Mouse (Mus musculus): Measurements from ENCODE around the gene Akr1c13.
"Not testable (repeated sequence)": the region's sequence is repeated elsewhere in the genome, so short reads cannot be mapped to it uniquely, and the experiment has no call there.

Gene Akr1c13

DNA sequence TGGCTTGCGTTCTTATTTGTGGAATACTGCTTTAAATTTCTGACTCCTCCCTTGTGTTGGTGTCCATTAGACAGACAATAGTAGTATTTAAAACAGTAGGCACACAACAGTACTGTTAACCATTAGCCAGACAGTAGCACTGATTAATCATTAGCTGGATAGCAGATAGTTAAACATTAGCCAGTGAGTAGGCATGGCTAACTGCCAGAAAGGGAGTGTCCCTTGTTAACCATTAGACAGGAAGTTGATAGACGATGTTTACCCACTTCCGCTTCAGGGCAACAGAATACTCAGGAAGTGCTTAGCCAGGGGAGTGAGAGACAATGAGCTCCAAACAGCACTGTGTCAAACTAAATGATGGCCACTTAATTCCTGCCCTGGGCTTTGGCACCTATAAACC lies at the start of gene Akr1c13:
TSS of gene Akr1c13 (plus strand) at position 247 of the 400 bp plus-strand sequence.
- no peak for ATAC-seq (ENCODE audit: low TSS enrichment)

DNA sequence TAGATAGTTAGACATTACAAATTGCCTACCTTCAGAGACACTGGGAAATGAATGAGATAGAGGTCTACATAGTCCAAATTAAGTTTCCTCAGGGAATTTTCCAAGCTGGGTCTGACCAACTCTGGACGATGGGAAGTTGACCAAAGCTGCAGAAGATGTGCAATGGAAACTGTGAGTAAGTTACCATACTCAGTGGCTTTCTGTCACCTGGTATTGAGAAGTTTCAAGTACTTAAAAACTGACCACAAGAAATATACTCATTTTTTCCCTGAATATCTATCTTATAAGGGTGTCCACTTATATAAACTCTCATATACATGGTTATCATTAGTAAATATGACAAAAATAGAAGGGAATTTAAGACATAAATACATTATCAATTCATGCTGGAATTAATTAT lies 46.7 kb upstream of the Akr1c13 start:
- no peak for ATAC-seq (ENCODE audit: low TSS enrichment)

- ATAC-seq (ENCODE audit: low TSS enrichment): peak; percentile 100
Observed at GRCm38 (mm10) chr13:4150518-4150917, 40.4 kb upstream of the Akr1c13 start, which contains the start of gene Akr1c18. Akr1c18 (minus strand) TSS chr13:4150654.

- ATAC-seq (ENCODE audit: low TSS enrichment): no peak
Observed at GRCm38 (mm10) chr13:4152908-4153307, 38.0 kb upstream of the Akr1c13 start.

GRCm38 (mm10) chr13:4153593-4153992 lies 37.4 kb upstream of the Akr1c13 start:
- no peak for ATAC-seq (ENCODE audit: low TSS enrichment)

DNA sequence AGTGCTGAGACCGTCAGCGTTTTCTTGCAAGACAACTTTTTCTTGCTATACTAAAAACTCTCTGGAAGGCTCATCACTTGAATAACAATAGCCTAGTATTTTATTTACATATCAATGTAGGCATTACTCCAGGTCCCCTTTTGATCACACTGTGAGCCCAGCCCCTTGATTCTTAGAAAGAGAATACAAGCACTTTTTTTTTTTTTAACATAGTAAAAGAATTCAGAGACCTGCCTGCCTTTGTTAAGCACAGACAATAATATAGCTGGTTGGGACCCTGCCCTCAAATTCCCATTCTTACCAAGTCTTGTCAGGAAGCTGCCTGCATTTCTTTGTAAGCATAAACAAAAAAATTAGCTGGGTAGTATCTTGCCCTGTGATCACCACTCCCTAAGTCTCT lies 35.7 kb upstream of the Akr1c13 start:
- no peak for ATAC-seq (ENCODE audit: low TSS enrichment)

GRCm38 (mm10) chr13:4168006-4168405 lies 22.9 kb upstream of the Akr1c13 start:
- ATAC-seq (ENCODE audit: low TSS enrichment): no peak

- no peak for ATAC-seq (ENCODE audit: low TSS enrichment)
Observed at GRCm38 (mm10) chr13:4172978-4173377, 18.0 kb upstream of the Akr1c13 start.

GRCm38 (mm10) chr13:4181321-4181720 lies 9.6 kb upstream of the Akr1c13 start:
- ATAC-seq (ENCODE audit: low TSS enrichment): not testable (repeated sequence)

DNA sequence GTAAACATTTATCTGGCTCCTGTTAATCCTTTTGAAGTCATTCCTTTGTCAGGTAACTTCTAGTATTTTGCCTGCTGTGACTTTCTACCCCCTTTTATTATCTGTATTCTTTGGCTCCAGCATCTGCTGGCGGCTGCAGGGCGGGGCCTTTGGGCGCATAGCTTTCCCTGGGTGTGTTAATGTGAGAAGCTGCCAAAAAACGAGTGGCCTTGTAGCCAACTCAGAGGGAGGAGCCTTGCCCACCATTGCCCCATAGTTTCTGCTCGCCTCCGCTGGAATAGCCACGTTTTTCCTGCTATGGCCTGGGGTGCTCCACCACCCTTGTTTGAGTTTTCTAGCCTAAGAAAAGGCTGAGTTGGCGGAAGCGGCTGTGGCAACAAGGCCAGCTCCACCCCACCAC lies 7.8 kb upstream of the Akr1c13 start:
- ATAC-seq (ENCODE audit: low TSS enrichment): no peak

DNA sequence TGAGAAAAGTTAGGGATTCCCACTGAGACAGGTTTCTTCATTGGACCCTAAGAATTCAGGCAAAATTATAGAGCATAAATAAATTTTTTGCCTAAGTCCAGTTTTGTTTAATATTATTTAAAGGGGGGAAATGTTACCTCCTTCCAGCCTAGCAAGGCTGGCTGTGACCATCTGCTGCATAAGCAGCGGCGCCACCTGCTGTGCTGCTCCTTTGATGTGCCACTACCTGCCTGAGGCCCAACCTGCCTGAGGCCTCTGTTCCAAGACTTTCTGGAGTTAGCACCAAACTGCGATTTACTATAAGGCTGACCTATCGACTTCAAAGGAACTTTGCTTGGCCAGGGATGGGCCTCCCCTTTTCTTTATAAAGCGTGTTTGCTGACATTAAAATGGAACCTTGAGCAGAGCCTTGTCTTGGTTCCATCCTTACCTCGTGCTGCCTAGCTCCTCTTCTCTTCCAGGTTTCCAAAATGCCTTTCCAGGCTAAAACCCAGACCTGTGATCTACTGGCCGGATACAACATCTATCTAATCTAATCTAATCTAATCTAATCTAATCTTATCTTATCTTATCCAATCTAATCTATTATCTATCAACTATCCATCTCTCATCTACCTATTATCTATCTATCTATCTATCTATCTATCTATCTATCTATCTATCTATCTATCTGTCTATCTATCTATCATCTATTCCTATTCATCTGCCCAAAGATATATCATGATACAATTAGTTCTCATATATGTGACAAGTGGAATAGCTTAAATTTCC lies 4.1 kb upstream of the Akr1c13 start:
- not testable (repeated sequence) for ATAC-seq (ENCODE audit: low TSS enrichment)

DNA sequence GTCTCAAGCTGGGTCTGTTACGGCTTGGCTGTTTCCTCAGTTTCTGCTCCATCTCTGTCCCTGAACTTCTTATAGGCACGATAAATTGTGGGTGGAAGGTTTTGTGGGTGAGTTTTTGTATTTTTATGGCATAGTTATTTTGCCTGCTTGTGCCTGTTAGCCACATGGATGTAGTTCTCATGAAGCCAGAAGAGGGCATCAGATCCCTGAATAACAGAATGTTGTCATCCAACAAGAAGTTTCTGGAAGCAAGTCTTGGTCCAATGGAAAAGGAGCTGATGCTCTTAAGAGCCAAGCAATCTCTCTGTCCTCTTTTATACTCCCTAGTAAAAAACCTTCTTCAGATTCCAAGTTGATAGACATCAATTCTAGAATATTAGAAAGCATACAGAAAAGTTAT lies 2.8 kb upstream of the Akr1c13 start:
- peak; percentile 64; the same call in 1 of the 2 replicates for ATAC-seq (ENCODE audit: low TSS enrichment)

GRCm38 (mm10) chr13:4192511-4192910 lies 1.6 kb downstream of the Akr1c13 start:
- ATAC-seq (ENCODE audit: low TSS enrichment): no peak

- ATAC-seq (ENCODE audit: low TSS enrichment): no peak
Observed at GRCm38 (mm10) chr13:4206147-4206903, 15.4 kb downstream of the Akr1c13 start.

- no peak for ATAC-seq (ENCODE audit: low TSS enrichment)
Observed at GRCm38 (mm10) chr13:4211560-4212299, 20.8 kb downstream of the Akr1c13 start.

DNA sequence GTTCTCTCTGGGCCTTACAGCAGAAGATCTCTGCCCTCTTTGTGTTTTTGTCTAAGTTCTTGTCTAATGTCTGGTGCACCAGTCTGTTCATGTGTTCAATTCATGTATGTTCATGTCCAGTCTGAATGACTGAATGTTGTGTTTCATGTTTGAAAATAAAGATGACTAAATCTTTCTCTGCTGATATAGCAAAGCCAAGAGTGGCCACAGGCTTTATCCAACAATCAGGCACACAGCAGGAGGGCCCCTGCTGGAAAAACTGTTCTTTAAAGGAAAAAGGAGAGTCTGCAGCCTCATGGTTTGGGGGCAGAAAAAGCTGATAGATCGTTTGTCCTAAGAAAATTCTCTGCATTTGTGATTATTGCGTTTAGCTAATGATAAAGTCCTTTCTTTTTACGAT lies 21.4 kb downstream of the Akr1c13 start:
- no peak for ATAC-seq (ENCODE audit: low TSS enrichment)

GRCm38 (mm10) chr13:4215496-4215895 lies 24.5 kb downstream of the Akr1c13 start:
- not testable (repeated sequence) for ATAC-seq (ENCODE audit: low TSS enrichment)

GRCm38 (mm10) chr13:4228441-4228840 lies 37.5 kb downstream of the Akr1c13 start, which contains the start of gene Akr1c19:
Akr1c19 (plus strand) TSS chr13:4228700.
- ATAC-seq (ENCODE audit: low TSS enrichment): no peak

GRCm38 (mm10) chr13:4230841-4231623 lies 40.1 kb downstream of the Akr1c13 start:
- ATAC-seq (ENCODE audit: low TSS enrichment): no peak

DNA sequence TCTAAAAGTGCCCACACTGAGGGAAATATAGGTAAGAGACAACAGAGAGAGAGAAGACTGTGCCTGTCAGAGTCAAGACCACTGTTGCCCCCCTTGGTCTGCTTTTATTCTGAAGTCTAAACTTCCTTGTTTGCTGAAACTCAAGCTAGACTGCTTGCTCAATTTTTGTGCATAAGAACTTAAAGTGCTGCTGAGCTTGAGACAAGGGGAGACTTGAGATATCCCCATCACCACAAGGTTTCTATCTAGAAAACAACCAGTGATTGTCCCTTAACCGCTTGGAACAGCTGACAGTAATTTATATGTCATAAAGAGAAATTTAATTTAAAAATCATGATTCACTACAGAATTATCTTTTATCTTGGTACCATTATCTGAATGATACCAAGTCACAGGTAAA lies 42.2 kb downstream of the Akr1c13 start:
- no peak for ATAC-seq (ENCODE audit: low TSS enrichment)

DNA sequence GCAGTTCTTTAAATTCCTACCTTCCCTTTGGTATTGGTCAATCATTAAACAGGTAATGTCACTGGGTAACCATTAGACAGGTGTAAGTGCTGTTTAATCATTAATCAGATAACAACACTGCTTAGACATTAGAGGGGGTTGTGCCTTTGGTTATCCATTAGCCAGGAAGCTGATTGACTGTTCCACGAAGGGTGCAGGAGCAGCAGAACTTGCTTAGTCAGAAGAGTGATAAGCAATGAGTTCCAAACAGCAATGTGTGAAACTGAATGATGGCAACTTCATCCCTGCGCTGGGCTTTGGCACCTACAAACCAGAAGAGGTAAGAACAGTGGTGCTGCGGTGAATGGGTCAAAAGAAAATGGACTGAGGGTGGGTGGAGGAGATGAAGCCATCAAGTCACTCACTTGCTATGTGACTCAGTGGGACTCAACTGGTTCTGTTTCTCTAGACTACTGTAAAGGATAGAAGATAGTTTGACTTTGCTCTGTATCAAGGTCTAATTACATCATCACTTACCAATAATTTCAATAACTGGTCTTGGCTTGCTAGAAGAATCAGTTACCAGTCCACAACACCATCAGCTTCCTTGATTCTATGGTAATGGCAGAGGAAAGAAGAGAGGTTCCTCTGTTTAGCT lies 42.7 kb downstream of the Akr1c13 start:
- no peak for ATAC-seq (ENCODE audit: low TSS enrichment)

Data from frontal cortex, adult (tissue).